Mouse (Mus musculus) embryonic facial prominence, embryonic 12.5 days (tissue): ENCODE data around the gene Lamtor5. TPM values are rescaled to one million over a fixed set of nuclear protein-coding genes. Genes with fewer than 3 reads are reported as not detected.

Experiments
- ATAC-seq: fragments of 200-750 bp; cut with Nextera tagmentation; 2 replicates; pipeline ENCODE4 v1.8.0; 2017; ENCODE audit not compliant: insufficient number of reproducible peaks, insufficient read depth, low FRiP score, low TSS enrichment
- H3K27ac ChIP-seq: fragments of 300-500 bp; sonication (generic); 2 replicates; pipeline ENCODE4 v1.5.1; 2016; ENCODE audit warnings: mild to moderate bottlenecking
- H3K27me3 ChIP-seq: fragments of 300-500 bp; sonication (generic); 2 replicates; pipeline ENCODE4 v1.6.1; 2016; ENCODE audit warnings: mild to moderate bottlenecking, moderate library complexity
- H3K36me3 ChIP-seq: fragments of 300-500 bp; sonication (generic); 2 replicates; pipeline ENCODE4 v1.6.1; 2016; ENCODE audit warnings: mild to moderate bottlenecking
- H3K4me1 ChIP-seq: fragments of 300-500 bp; sonication (generic); 2 replicates; pipeline ENCODE4 v1.6.1; 2016
- H3K4me2 ChIP-seq: fragments of 300-500 bp; sonication (generic); replicated peaks from 2 replicates; pipeline ENCODE4 v1.6.1; 2016; ENCODE audit warnings: mild to moderate bottlenecking, moderate library complexity
- H3K4me3 ChIP-seq: fragments of 300-500 bp; sonication (generic); 2 replicates; pipeline ENCODE4 v1.5.1; 2016; ENCODE audit warnings: mild to moderate bottlenecking
- H3K9ac ChIP-seq: fragments of 300-500 bp; sonication (generic); 2 replicates; pipeline ENCODE4 v1.6.1; 2016; ENCODE audit warnings: mild to moderate bottlenecking, moderate library complexity
- H3K9me3 ChIP-seq: fragments of 300-500 bp; sonication (generic); 2 replicates; pipeline ENCODE4 v1.6.1; 2016; ENCODE audit warnings: mild to moderate bottlenecking, moderate library complexity
- WGBS: fragments of 180-500 bp; shearing (Covaris S2); methylation state at CpG from one replicate; pipeline ENCODE4 v1.1.7; 2016; 5-methylcytosine and 5-hydroxymethylcytosine counted together
- polyA plus RNA-seq: library from polyadenylated mRNA; unstranded; fragments of >200 nt; fragmentation: Nextera tagmentation; extraction: Ambion mirVana; gene quantifications from 2 replicates; pipeline ENCODE4 v1.2.1, GENCODE M21; 2016

The Lamtor5 gene
- 167 and 174 TPM in 2 replicates for polyA plus RNA-seq

DNA sequence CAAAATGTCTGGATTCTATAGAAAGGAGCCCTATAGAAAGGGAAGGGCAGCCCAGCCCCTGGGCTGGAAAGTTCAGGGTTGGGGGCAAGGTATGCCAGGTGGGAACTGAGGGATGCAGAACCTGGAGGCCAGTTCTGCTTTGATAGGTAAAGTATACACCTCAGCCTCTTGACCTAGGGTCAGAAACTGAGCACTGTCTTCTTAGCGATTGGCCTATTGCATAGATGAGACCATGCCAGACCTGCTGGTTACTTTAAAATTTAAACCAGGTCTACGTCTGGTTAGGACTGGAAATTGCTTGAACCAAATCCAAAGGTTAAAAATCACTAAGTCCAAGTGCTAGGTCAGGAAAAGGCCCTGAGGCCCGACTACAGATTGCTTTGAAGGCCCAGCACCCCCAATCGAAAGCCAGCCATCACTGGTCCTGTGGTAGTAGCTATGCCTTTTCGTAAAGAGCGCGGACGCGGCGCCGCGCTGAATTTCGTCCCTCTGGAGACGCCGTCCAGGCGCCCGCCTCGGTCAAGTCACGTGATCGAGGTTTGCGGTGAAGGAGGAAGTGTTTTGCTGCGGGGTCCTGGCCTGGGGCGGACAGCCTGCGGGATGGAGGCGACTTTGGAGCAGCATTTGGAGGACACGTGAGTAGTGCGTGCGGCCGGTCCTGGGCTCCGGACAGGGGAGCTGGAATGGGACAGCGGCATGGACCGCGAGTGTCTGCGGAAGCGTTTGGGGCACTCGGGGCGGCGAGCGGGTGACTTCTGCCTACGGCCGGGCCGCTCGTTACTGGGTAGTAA lies at the start of gene Lamtor5:
Gene Lamtor5, plus strand, starts transcription at position 380 of the 791 bp plus-strand sequence.
- Histone ChIP-seq H3K4me1 (0 out of 2 replicates have a peak, but pooled peaks cover 9% of the 10 kb centered on the region), H3K9me3 (no peaks in the 10 kb centered on the region), H3K4me2 (peak within 1 kb of the TSS; percentile 56), H3K36me3 (peaks cover 12% of the 10 kb centered on the region), H3K27me3 (no peaks in the 10 kb centered on the region), H3K4me3 (peak within 1 kb of the TSS; percentile 68), H3K27ac (no peak within 1 kb of the TSS), H3K9ac (peak within 1 kb of the TSS; percentile 60)
- WGBS, result 3% methylated on average over 43 of the region's 43 CpGs
- peak; percentile 71 for ATAC-seq

DNA sequence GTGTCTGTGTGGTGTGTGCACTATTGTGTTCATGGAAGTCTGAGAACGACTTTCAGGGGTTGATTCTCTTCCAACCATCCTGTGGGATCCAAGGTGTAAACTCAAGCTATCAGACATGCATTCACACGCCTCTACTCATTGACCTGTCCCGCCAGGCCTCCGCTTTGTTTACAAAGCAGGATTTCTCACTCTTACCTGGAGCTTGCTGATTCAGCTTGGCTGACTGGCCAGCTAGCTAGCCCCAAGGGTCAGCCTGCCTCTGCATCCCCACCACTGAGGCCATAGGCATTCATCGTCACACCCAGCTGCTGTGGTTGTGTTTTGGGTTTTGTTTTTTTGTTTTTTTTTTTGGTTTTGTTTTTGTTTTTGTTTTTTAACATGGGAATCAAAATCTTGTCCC lies 49.4 kb upstream of the Lamtor5 start:
- Histone ChIP-seq H3K4me2 (no peak overlapping the region), H3K36me3 (no peaks in the 10 kb centered on the region), H3K27ac (no peak overlapping the region), H3K27me3 (no peaks in the 10 kb centered on the region), H3K9ac (no peak overlapping the region), H3K4me1 (peaks cover 10% of the 10 kb centered on the region; the same call in 1 of the 2 replicates), H3K4me3 (no peak overlapping the region), H3K9me3 (0 out of 2 replicates have a peak, but pooled peaks cover 3% of the 10 kb centered on the region)
- ATAC-seq, result no peak
- 84% methylated on average over 5 of the region's 5 CpGs for WGBS

DNA sequence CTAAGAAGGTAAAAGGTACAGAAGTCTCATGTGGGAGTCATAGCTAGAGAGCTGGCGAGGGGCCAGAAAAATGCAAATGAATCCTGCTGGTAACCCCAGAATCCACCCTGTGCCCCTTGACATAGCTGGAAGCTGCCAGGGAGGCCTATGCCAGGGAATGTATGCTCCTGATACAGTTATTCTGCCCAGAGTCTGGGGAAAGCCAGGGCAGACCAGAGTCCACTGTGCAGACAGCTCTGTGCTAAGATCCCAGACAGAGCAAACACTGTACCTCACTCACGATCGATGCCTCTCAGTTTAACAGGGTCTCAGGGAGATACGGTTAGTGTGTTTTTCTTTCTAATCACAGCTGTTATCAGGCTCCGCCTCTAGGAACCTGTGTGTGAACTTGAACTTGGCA lies 48.8 kb upstream of the Lamtor5 start:
- Histone ChIP-seq H3K4me2 (no peak overlapping the region), H3K36me3 (no peaks in the 10 kb centered on the region), H3K27me3 (no peaks in the 10 kb centered on the region), H3K9me3 (no peaks in the 10 kb centered on the region), H3K9ac (no peak overlapping the region), H3K4me1 (peaks cover 10% of the 10 kb centered on the region; the same call in 1 of the 2 replicates), H3K27ac (no peak overlapping the region), H3K4me3 (no peak overlapping the region)
- 57% methylated on average over 5 of the region's 5 CpGs for WGBS
- no peak for ATAC-seq

- Histone ChIP-seq H3K4me1 (peaks cover 10% of the 10 kb centered on the region; the same call in 1 of the 2 replicates), H3K27ac (no peak within 1 kb of the TSS), H3K4me2 (no peak within 1 kb of the TSS), H3K4me3 (no peak within 1 kb of the TSS), H3K9me3 (no peaks in the 10 kb centered on the region), H3K36me3 (no peaks in the 10 kb centered on the region), H3K27me3 (no peaks in the 10 kb centered on the region), H3K9ac (no peak within 1 kb of the TSS)
- 61% methylated on average over 1 of the region's 1 CpGs for WGBS
- no peak for ATAC-seq
These were observed 48.1 kb upstream of the Lamtor5 start, which contains the start of gene A630076J17Rik for GRCm38 (mm10) chr3:107230527-107230926. Gene A630076J17Rik (plus strand): TSS chr3:107230614.

- no peak overlapping the region for H3K4me3 ChIP-seq
- peaks cover 10% of the 10 kb centered on the region; the same call in 1 of the 2 replicates for H3K4me1 ChIP-seq
- no peaks in the 10 kb centered on the region for H3K27me3 ChIP-seq
- H3K9ac ChIP-seq, result no peak overlapping the region
- no peak for ATAC-seq
- H3K36me3 ChIP-seq, result no peaks in the 10 kb centered on the region
- no peak overlapping the region for H3K27ac ChIP-seq
- no peaks in the 10 kb centered on the region for H3K9me3 ChIP-seq
- H3K4me2 ChIP-seq, result no peak overlapping the region
- 49% methylated on average over 4 of the region's 4 CpGs for WGBS
These were observed 47.5 kb upstream of the Lamtor5 start for GRCm38 (mm10) chr3:107231202-107231601.

GRCm38 (mm10) chr3:107233351-107233813 lies 45.3 kb upstream of the Lamtor5 start:
- peak overlapping the region; percentile 14; the same call in 1 of the 2 replicates for H3K4me2 ChIP-seq
- H3K4me3 ChIP-seq, result no peak overlapping the region
- no peaks in the 10 kb centered on the region for H3K27me3 ChIP-seq
- no peaks in the 10 kb centered on the region for H3K36me3 ChIP-seq
- WGBS, result 8% methylated on average over 11 of the region's 11 CpGs
- no peak overlapping the region for H3K9ac ChIP-seq
- no peak overlapping the region for H3K27ac ChIP-seq
- H3K4me1 ChIP-seq, result peaks cover 10% of the 10 kb centered on the region; the same call in 1 of the 2 replicates
- no peaks in the 10 kb centered on the region for H3K9me3 ChIP-seq
- ATAC-seq, result no peak

DNA sequence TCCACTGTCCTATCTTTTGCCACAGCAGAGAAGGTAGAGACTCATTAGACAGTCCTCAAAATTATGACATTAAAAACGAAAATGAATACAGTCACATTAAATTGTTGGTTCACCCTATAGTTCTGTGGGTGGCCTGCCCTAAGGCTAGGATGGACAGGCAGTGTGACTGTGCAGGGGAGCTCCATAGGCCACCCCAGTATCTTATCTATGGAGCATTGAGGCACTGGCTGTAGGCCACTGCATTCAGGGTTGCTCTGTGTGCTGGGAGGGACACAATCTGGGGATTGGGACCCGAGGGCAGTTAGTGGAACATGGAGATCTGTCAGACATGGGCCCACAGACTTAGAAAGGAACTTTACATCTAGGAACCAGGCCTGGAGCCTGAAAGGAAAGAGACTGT lies 44.7 kb upstream of the Lamtor5 start:
- Histone ChIP-seq H3K27ac (no peak overlapping the region), H3K4me3 (no peak overlapping the region), H3K4me2 (no peak overlapping the region), H3K4me1 (peaks cover 10% of the 10 kb centered on the region; the same call in 1 of the 2 replicates), H3K9ac (no peak overlapping the region; the same call in 1 of the 2 replicates), H3K36me3 (no peaks in the 10 kb centered on the region), H3K27me3 (no peaks in the 10 kb centered on the region), H3K9me3 (no peaks in the 10 kb centered on the region)
- WGBS, result 30% methylated on average over 2 of the region's 2 CpGs
- no peak; the same call in 1 of the 2 replicates for ATAC-seq

- Histone ChIP-seq H3K4me3 (no peak overlapping the region), H3K4me2 (no peak overlapping the region), H3K36me3 (no peaks in the 10 kb centered on the region), H3K27ac (no peak overlapping the region), H3K9me3 (no peaks in the 10 kb centered on the region), H3K4me1 (no peaks in the 10 kb centered on the region), H3K27me3 (no peaks in the 10 kb centered on the region), H3K9ac (no peak overlapping the region)
- ATAC-seq, result no peak
- 37% methylated on average over 2 of the region's 2 CpGs for WGBS
These were observed 40.6 kb upstream of the Lamtor5 start for GRCm38 (mm10) chr3:107238051-107238450.

- ATAC-seq, result no peak
- Histone ChIP-seq H3K27me3 (no peaks in the 10 kb centered on the region), H3K4me3 (no peak overlapping the region), H3K27ac (no peak overlapping the region), H3K36me3 (no peaks in the 10 kb centered on the region), H3K4me1 (no peaks in the 10 kb centered on the region), H3K4me2 (no peak overlapping the region), H3K9me3 (no peaks in the 10 kb centered on the region), H3K9ac (no peak overlapping the region)
- 84% methylated on average over 8 of the region's 8 CpGs for WGBS
These were observed 40.1 kb upstream of the Lamtor5 start for GRCm38 (mm10) chr3:107238471-107238980.

- H3K4me1 ChIP-seq, result no peaks in the 10 kb centered on the region
- no peak within 1 kb of the TSS for H3K4me3 ChIP-seq
- no peaks in the 10 kb centered on the region for H3K36me3 ChIP-seq
- no peaks in the 10 kb centered on the region for H3K9me3 ChIP-seq
- no peak within 1 kb of the TSS for H3K4me2 ChIP-seq
- no peak within 1 kb of the TSS for H3K27ac ChIP-seq
- WGBS, result 87% methylated on average over 9 of the region's 9 CpGs
- H3K9ac ChIP-seq, result no peak within 1 kb of the TSS
- H3K27me3 ChIP-seq, result no peaks in the 10 kb centered on the region
- no peak for ATAC-seq
These were observed 39.1 kb upstream of the Lamtor5 start, which contains the start of gene Prok1 for GRCm38 (mm10) chr3:107239607-107240006. Gene Prok1 (minus strand): TSS chr3:107239707.

GRCm38 (mm10) chr3:107241389-107242094 lies 37.1 kb upstream of the Lamtor5 start:
- ATAC-seq, result no peak
- H3K36me3 ChIP-seq, result no peaks in the 10 kb centered on the region
- WGBS, result 46% methylated on average over 14 of the region's 14 CpGs

More at GRCm38 (mm10) chr3:107241389-107242094, 37.1 kb upstream of the Lamtor5 start:
- H3K27me3 ChIP-seq, result no peaks in the 10 kb centered on the region
- H3K4me1 ChIP-seq, result no peaks in the 10 kb centered on the region
- H3K4me3 ChIP-seq, result no peak overlapping the region
- H3K9ac ChIP-seq, result no peak overlapping the region
- no peak overlapping the region for H3K27ac ChIP-seq
- no peaks in the 10 kb centered on the region for H3K9me3 ChIP-seq
- H3K4me2 ChIP-seq, result no peak overlapping the region
